Mouse (Mus musculus): ENCODE results near the gene Ranbp3l.

Ranbp3l gene

GRCm38 (mm10) chr15:9100446-9101077, 132.8 kb downstream of the Ranbp3l start:
- DNase-seq, result no peak

DNA sequence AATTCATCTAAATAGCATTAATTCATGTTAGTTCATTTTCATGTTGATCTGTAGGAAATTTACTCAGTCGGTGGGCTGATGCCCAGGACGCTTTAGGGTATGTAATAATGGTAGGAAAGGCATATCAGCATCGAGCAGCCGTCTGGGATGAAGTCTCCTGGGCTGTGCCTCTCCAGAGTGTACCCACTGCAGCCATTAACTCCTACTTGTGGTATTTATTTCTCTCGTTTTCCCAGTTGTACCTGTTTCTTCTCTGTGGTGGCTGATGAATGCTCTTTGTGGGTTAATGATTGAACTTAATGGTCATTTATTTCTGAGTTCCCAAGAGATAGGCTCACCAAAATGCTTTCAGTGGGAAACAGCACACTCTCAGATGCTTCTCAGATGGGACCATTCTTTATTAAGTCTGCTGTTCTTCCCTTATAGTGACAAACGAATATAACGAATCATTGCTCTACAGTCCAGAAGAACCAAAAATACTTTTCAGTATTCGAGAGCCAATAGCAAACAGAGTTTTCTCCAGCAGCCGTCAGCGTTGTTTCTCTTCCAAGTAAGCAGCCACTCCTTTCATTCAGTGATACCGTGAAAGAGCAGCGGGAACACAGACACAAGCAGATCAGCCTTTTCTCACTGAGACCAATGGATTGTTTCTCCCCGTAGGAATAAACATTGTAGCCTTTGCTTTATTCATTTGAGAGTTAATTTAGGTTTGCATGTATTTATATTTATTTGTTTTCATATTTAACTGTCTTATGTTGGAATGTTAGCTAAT, 138.7 kb downstream of the Ranbp3l start:
- DNase-seq, result no peak

GRCm38 (mm10) chr15:9110526-9111347, 143.0 kb downstream of the Ranbp3l start:
- no peak for DNase-seq

GRCm38 (mm10) chr15:9111648-9112047, 143.9 kb downstream of the Ranbp3l start:
- no peak for DNase-seq

DNA sequence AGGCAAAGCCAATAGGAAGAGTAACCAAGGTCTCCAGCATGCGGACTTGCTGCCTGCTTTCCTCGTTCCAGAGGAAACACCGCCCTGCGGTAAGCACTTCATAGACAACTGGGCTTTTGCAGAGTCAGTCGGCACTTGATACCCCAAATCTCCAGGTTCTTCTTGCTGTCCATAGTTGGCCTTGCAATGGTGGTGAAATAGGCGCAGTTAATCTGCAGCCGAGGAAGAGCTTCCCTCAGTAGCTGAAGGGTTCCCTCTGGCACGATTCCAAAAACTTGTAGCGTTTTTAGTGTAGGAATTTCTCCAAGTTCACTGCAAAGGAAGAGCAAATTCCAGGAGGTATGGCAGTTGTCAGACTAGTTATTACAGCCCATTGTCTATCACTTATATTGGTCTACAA, 145.8 kb downstream of the Ranbp3l start:
- DNase-seq, result no peak

DNA sequence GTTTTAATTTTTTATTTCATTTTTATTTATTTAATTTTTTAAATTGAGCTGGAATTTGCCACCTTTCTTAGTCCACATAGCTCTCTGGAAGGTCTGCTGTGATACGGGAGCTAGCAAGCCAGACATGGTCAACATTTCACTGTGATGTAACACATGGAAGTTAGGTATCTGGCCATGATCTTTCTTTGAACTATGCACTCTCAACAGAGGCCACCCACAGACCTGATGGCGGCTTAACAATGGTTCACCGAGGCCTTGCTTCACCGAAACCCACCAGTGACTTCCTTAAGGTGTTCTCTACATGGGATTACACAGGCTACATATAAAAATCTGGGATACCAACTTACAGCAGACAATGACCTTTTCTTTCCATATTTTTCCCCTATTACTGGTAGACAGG, 146.4 kb downstream of the Ranbp3l start:
- no peak for DNase-seq

DNA sequence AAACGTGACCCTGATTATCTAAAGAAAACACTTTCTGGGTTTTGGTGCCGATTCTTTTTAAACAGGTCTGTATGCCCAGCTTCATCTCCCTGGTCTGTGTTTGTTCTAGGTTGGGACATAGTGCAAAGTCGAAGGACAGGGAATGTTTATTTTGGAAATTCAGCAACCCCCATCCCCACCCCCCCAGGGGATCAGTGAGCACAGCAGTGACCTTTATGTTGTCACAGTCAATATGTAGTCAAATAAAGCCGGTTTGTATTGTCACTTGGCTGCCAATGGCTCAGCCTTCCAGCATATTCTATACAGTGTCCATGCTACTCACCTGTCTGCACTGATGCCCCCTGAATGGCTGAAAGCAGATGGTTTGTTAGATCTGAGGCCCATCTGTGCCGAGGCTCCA, 146.8 kb downstream of the Ranbp3l start:
- DNase-seq, result no peak

All from cerebellum, adult 18-20 months (tissue).